Mouse (Mus musculus) megakaryocyte, embryonic 14.5 days (primary cell): Measurements from ENCODE around the gene Rubcnl. TPM values are rescaled to one million over a fixed set of nuclear protein-coding genes. Genes with fewer than 3 reads are reported as not detected.
A peak's percentile ranks its signal among the peaks of the same experiment; 100 is the strongest.

Experiments
- H3K27me3 ChIP-seq: replicated peaks from 2 replicates; pipeline ENCODE3; 2012; ENCODE audit warnings: inconsistent platforms
- H3K36me3 ChIP-seq: replicated peaks from 2 replicates; pipeline ENCODE3; 2012; ENCODE audit warnings: low read length, inconsistent platforms, mixed read lengths
- H3K4me1 ChIP-seq: 2 replicates; pipeline ENCODE4 v1.6.1; 2012; ENCODE audit warnings: inconsistent platforms
- H3K4me3 ChIP-seq: replicated peaks from 2 replicates; pipeline ENCODE3; 2012; ENCODE audit warnings: moderate library complexity, mild to moderate bottlenecking, inconsistent platforms
- H3K9me3 ChIP-seq: 2 replicates; pipeline ENCODE4 v1.6.1; 2012; ENCODE audit warnings: inconsistent platforms
- FLI1 ChIP-seq: IDR thresholded peaks from 2 replicates; pipeline ENCODE4 v1.6.1; 2012; ENCODE audit warnings: low read length, inconsistent platforms, mixed read lengths
- GATA1 ChIP-seq: IDR thresholded peaks from 3 replicates; pipeline ENCODE4 v1.6.1; 2012; ENCODE audit warnings: mixed read lengths, low read length, inconsistent platforms, borderline replicate concordance
- polyA plus RNA-seq: library from polyadenylated mRNA; stranded (reverse); fragments of >175 nt; gene quantifications from 2 replicates; pipeline ENCODE4 v1.2.3, GENCODE M21; 2012; ENCODE audit warnings: low replicate concordance; ENCODE audit not compliant: insufficient read depth

Rubcnl gene
- polyA plus RNA-seq, 1 experiment = 0.11 TPM

DNA sequence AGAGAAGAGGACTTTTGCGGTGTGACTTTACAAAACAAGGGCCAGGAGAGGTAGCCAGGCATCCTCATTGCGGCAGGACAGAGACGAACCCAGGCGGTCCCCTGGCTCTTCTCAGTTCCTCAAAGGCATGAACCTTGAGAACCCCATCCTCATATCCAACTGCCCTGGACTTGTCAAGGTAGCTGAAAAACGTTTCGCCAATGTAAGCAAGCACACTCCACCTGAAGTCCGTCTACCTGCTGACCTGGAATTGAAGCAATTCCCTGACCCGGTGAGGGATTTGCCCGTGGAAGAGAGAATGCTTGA lies 841 bp downstream of the Rubcnl start:
- TF ChIP-seq GATA1 (no peak), FLI1 (no peak)
- peak overlapping the region; percentile 96 for H3K4me3 ChIP-seq
- peaks cover 24% of the 10 kb centered on the region for H3K27me3 ChIP-seq

DNA sequence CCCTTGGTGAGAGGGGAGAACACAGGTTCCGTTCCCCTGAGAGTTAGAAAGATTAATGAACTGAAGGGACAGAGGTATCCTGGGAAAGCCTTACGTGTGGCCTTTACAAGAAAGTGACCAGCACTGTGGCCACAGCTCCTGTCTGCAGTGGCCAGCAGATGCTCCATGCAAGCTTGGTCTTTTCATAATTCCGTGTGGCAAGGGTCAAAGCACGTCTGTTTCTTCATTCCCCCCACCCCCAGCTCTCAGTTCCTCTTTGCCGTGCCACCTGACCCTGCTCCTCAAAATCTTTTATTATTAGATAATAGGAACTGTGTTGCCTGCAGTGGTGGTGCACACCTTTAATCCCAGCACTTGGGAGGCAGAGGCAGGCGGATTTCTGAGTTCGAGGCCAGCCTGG lies 1.4 kb downstream of the Rubcnl start:
- peaks cover 31% of the 10 kb centered on the region for H3K4me1 ChIP-seq
- TF ChIP-seq FLI1 (no peak), GATA1 (no peak)
- no peaks in the 10 kb centered on the region for H3K9me3 ChIP-seq
- no peaks in the 10 kb centered on the region for H3K36me3 ChIP-seq
- H3K4me3 ChIP-seq = no peak overlapping the region
- H3K27me3 ChIP-seq = peaks cover 30% of the 10 kb centered on the region

More for the DNA sequence above, 841 bp downstream of the Rubcnl start:
- Histone ChIP-seq H3K4me1 (peaks cover 30% of the 10 kb centered on the region), H3K9me3 (no peaks in the 10 kb centered on the region), H3K36me3 (no peaks in the 10 kb centered on the region)

DNA sequence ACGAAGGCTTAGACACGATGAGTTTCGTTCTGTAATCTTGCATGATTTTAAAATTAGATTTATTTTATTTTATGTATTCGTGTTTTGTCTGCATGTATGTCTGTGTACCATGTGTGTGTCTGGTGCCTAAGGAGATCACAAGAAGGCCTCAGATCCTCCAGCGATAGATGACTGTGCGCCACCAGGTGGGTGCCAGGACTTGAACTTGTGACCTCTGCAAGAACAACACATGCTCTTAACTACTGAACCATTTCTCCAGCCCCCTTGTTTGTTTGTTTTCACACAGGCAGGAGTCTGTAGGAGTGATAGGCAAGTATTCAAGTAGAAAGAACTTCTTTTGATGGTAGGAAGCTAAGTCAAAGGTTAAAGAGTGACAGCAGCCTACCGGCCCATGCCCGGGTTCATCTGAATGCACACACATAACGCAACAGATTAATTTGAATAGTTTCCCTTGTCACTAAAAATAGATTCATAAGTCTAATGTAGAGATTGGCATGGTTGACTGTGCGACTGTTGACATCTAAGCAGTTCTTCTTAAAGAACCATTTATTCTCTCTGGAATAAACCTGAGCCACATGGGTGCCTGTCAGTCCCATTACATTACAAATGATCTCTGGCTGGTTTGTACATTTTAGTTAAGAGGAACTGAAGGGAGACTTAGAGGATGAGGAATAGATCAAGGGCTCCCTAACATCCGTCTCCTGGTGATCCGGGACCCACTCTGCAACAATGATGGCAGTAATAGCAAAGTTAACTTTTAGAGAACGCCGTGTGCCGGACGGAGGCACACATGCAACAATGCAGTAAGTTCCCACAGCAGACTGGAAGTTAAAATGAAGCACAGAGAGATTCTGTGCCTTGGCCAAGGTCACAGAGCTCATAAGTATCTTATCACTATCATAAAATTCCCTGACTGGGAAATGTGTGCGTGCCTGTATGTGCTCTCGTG lies 2.3 kb downstream of the Rubcnl start:
- Histone ChIP-seq H3K4me3 (no peak overlapping the region), H3K9me3 (no peaks in the 10 kb centered on the region), H3K4me1 (peaks cover 35% of the 10 kb centered on the region), H3K36me3 (no peaks in the 10 kb centered on the region), H3K27me3 (peaks cover 34% of the 10 kb centered on the region)
- TF ChIP-seq GATA1 (no peak), FLI1 (no peak)

DNA sequence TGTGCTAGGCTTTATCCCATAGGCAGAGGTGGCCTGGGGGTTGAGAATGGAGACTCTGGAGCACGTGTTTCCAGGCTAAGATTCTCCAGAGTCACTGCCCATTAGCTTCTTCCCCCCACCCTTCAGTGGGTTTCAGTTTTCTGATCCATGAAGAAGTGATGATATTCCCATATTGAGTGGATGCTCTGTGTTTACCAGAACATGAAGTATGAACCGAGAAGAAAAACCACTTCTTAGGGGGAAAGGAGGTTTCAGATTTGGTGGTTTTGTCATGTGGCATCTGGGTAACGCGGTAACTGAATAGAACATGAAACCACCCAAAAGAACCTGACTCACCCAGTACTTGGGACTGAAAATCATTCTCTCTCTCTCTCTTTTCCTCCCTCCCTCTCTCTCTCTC lies 3.0 kb downstream of the Rubcnl start:
- Histone ChIP-seq H3K4me3 (no peak overlapping the region), H3K4me1 (peaks cover 35% of the 10 kb centered on the region), H3K27me3 (peaks cover 34% of the 10 kb centered on the region), H3K9me3 (no peaks in the 10 kb centered on the region), H3K36me3 (no peaks in the 10 kb centered on the region)
- no peak for TF ChIP-seq GATA1
- TF ChIP-seq FLI1 = no peak

DNA sequence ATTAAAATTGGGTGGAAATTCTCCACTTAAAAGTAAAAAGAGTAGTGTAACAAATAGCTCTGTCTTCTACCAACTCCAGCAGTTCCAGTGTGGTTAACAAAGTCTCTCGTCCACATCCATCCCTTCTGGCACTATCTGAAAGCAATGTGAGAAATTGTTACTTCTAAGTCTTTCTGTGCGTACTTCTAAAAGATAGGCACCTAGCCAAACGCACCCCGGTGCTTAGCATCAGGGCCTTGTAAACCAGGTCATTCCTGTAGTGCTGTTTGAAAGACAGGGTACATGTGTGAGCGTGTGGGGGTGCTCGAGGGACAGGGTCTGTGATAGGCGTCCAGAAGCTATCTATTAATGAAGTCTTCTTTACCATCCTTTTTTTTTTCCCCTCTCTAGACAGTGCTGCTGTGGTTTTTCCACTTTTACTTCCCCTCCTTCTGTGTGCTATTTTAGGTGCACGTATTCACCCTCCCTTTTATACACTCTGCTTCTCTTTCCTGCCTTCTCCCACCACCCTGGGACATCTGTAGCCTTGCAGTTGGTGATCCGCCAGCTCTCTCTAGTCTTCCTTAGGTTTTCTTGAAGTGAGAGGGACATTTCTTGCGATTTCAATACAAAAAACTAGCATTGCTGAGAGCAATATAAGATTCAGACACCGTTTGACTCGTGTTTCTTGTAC lies 4.9 kb downstream of the Rubcnl start:
- Histone ChIP-seq H3K4me1 (peaks cover 35% of the 10 kb centered on the region), H3K4me3 (no peak overlapping the region), H3K9me3 (no peaks in the 10 kb centered on the region), H3K36me3 (no peaks in the 10 kb centered on the region), H3K27me3 (peaks cover 34% of the 10 kb centered on the region)
- TF ChIP-seq GATA1 (no peak), FLI1 (no peak)

DNA sequence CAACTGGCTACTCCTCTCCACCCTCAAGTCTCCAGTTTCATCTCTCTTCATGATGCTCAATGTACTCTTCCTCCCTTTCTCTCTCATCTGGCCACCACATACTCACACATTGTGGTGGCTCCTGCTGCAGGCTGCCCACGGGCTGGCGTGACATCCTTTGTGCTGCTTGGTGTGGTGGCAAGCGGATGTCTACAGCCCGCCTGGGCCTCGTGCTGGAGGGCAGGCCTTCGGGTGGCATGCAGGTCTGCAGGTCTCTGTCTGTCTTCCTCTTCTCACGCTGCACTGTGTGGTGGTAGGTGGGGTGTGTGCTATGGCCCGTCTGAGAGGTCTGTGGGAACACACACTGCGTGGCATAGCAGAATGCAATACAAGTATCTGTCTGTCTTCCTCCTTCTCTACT lies 6.7 kb downstream of the Rubcnl start:
- TF ChIP-seq GATA1 (no peak), FLI1 (no peak)
- Histone ChIP-seq H3K36me3 (no peaks in the 10 kb centered on the region), H3K4me1 (peaks cover 26% of the 10 kb centered on the region), H3K4me3 (no peak overlapping the region), H3K27me3 (peaks cover 23% of the 10 kb centered on the region), H3K9me3 (peaks cover 9% of the 10 kb centered on the region; the same call in 1 of the 2 replicates)

DNA sequence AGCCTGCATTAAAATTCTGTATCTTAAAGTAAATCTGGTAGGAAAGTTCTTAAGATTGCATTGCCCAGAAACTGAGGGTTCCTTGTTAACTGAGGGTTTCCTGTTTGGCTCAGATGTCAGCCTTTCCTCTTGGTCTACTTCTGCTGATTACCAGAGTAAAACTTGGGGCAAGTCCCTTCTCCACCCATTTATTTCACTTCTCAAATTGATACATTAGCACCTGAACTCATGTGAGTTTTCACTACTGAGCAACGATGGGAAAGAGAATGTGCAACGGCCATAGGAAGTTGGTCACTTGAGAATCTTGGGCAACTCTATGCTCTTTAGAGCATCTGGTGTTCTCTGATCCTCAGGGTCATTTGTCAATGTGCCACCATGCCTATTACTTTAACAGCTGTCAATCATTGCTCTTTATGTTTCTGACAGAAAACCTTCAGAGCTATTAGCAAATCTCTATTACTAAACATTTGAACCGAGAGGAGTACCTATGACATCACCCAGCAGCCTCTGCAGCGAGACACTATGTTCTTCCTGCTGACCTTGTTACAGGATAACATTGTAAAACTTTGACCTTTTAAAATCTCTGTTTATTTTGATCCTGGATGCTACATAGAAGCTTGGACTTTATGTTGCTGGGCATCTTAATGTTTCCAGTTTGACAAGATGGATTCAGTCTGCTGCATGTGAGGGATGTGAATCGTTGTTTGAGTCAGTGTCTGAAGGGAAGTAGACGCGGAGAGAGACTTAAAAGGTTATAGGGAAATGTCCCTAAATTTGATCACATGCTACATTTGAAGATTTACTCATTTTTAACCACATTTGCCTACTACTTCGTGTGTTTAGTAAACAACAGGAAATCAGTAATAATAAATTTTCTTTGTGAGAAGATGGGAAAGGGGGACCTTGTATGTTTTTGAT lies 9.2 kb downstream of the Rubcnl start:
- Histone ChIP-seq H3K9me3 (peaks cover 9% of the 10 kb centered on the region; the same call in 1 of the 2 replicates), H3K4me3 (no peak overlapping the region), H3K4me1 (peaks cover 20% of the 10 kb centered on the region), H3K27me3 (peaks cover 16% of the 10 kb centered on the region), H3K36me3 (no peaks in the 10 kb centered on the region)
- TF ChIP-seq FLI1 = no peak
- no peak for TF ChIP-seq GATA1

DNA sequence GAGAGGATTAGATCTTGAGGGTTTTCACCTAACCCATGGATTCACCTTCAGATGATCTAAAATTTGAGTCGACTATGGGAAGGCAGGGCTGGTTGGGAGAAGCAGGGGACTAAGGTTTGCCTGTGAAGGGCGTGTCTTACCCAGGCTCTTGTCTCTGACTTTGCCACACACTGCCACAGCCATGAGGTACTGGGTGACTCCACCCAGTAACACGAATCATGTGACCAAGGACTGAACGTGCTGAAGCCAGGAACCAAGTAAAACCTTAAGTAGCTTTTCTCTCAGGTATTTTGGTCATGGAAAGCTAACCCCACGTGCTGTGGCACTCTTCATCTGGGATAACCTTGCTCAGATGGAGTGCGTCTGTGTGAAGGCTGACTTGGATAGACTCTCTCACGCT lies 14.9 kb downstream of the Rubcnl start:
- Histone ChIP-seq H3K27me3 (no peaks in the 10 kb centered on the region), H3K36me3 (peaks cover 5% of the 10 kb centered on the region), H3K4me3 (no peak overlapping the region), H3K4me1 (peaks cover 37% of the 10 kb centered on the region), H3K9me3 (peaks cover 15% of the 10 kb centered on the region)
- TF ChIP-seq GATA1 (no peak), FLI1 (no peak)

DNA sequence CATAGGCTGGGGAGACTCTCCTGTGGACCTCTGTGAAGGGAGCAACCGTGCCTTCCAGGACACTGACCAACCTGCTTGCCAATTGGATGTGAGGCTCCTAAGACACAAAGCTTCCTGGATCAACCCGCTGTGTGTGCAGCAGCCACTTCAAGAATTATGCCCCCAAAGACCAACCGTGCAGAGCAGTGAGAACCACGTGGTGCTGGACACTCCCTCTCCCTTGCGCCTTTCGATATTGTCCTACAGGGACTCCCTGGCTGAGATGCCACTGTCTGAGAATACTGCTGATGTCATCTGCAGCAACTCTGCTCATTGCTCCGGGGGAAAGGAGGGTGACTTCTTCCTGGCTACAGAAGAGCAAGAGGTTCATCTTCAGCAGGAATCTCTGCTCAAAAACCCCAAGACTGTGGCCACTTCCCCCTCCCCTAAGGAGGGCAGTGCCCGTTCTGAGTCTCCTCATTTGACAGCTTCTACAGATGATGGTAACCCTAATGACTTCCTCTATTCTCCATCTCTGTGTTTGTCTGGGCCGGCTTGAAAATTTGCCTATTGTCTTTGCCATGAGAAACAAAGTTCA lies 16.3 kb downstream of the Rubcnl start:
- H3K9me3 ChIP-seq = peaks cover 5% of the 10 kb centered on the region
- peaks cover 16% of the 10 kb centered on the region for H3K36me3 ChIP-seq
- peak overlapping the region; percentile 65 for H3K4me3 ChIP-seq
- TF ChIP-seq GATA1 = no peak
- TF ChIP-seq FLI1 = no peak
- H3K27me3 ChIP-seq = no peaks in the 10 kb centered on the region
- H3K4me1 ChIP-seq = peaks cover 43% of the 10 kb centered on the region
